Mouse (Mus musculus): ENCODE data around the gene Lrrc3b. TPM values are rescaled to one million over a fixed set of nuclear protein-coding genes. Genes with fewer than 3 reads are reported as not detected.

Gene Lrrc3b
- polyA plus RNA-seq, 1 experiment from 2014 or later: 5.3 TPM

GRCm38 (mm10) chr14:15331370-15331769 lies 107.4 kb downstream of the Lrrc3b start:
- no peak for ATAC-seq (ENCODE audit: insufficient number of reproducible peaks, low FRiP score)
- H3K9me3 ChIP-seq (replicated peaks): no peaks in the 10 kb centered on the region
- H3K4me1 ChIP-seq (replicated peaks): 0 out of 2 replicates have a peak, but pooled peaks cover 3% of the 10 kb centered on the region
- no peak overlapping the region for H3K27ac ChIP-seq (ENCODE audit: poor library complexity, severe bottlenecking)
- no peak overlapping the region for H3K9ac ChIP-seq
- no peak overlapping the region for H3K4me2 ChIP-seq
- no peaks in the 10 kb centered on the region for H3K27me3 ChIP-seq (replicated peaks)
- H3K4me3 ChIP-seq: no peak overlapping the region
- no peaks in the 10 kb centered on the region for H3K36me3 ChIP-seq
- 43% methylated on average over 1 of the region's 1 CpGs for WGBS

- no peaks in the 10 kb centered on the region for H3K36me3 ChIP-seq
- peak; percentile 57; the same call in 1 of the 2 replicates for ATAC-seq (ENCODE audit: insufficient number of reproducible peaks, low FRiP score)
- no peaks in the 10 kb centered on the region for H3K27me3 ChIP-seq (replicated peaks)
- 30% methylated on average over 1 of the region's 1 CpGs for WGBS
- H3K9me3 ChIP-seq (replicated peaks): no peaks in the 10 kb centered on the region
- no peak overlapping the region for H3K4me2 ChIP-seq
- no peak overlapping the region for H3K9ac ChIP-seq
- H3K4me1 ChIP-seq (replicated peaks): 0 out of 2 replicates have a peak, but pooled peaks cover 3% of the 10 kb centered on the region
- no peak overlapping the region for H3K27ac ChIP-seq (ENCODE audit: poor library complexity, severe bottlenecking)
- no peak overlapping the region for H3K4me3 ChIP-seq
These were observed 108.6 kb downstream of the Lrrc3b start for GRCm38 (mm10) chr14:15330155-15330554.

GRCm38 (mm10) chr14:15325872-15326271 lies 112.9 kb downstream of the Lrrc3b start:
- Histone ChIP-seq H3K4me1 (replicated peaks) (0 out of 2 replicates have a peak, but pooled peaks cover 3% of the 10 kb centered on the region), H3K27ac (ENCODE audit: poor library complexity, severe bottlenecking) (no peak overlapping the region), H3K27me3 (replicated peaks) (no peaks in the 10 kb centered on the region), H3K9ac (no peak overlapping the region), H3K4me2 (no peak overlapping the region), H3K4me3 (no peak overlapping the region), H3K9me3 (replicated peaks) (no peaks in the 10 kb centered on the region), H3K36me3 (no peaks in the 10 kb centered on the region)
- whole genome bisulfite sequencing: 71% methylated on average over 1 of the region's 1 CpGs
- ATAC-seq (ENCODE audit: insufficient number of reproducible peaks, low FRiP score): no peak

- Histone ChIP-seq H3K9ac (no peak overlapping the region), H3K9me3 (replicated peaks) (no peaks in the 10 kb centered on the region), H3K4me3 (no peak overlapping the region), H3K4me2 (no peak overlapping the region), H3K27me3 (replicated peaks) (no peaks in the 10 kb centered on the region), H3K4me1 (replicated peaks) (no peaks in the 10 kb centered on the region), H3K36me3 (no peaks in the 10 kb centered on the region), H3K27ac (ENCODE audit: poor library complexity, severe bottlenecking) (no peak overlapping the region)
- ATAC-seq (ENCODE audit: insufficient number of reproducible peaks, low FRiP score): no peak
- WGBS: 71% methylated on average over 9 of the region's 9 CpGs
These were observed 116.2 kb downstream of the Lrrc3b start for GRCm38 (mm10) chr14:15322441-15323123.

- Histone ChIP-seq H3K4me1 (replicated peaks) (no peaks in the 10 kb centered on the region), H3K27me3 (replicated peaks) (no peaks in the 10 kb centered on the region), H3K27ac (ENCODE audit: poor library complexity, severe bottlenecking) (no peak overlapping the region), H3K36me3 (no peaks in the 10 kb centered on the region), H3K9ac (no peak overlapping the region), H3K4me2 (no peak overlapping the region), H3K9me3 (replicated peaks) (no peaks in the 10 kb centered on the region), H3K4me3 (no peak overlapping the region)
- ATAC-seq (ENCODE audit: insufficient number of reproducible peaks, low FRiP score): no peak
These were observed 119.3 kb downstream of the Lrrc3b start for GRCm38 (mm10) chr14:15319399-15319915.

- no peaks in the 10 kb centered on the region for H3K27me3 ChIP-seq (replicated peaks)
- no peak for ATAC-seq (ENCODE audit: insufficient number of reproducible peaks, low FRiP score)
- H3K4me2 ChIP-seq: no peak overlapping the region
- H3K4me1 ChIP-seq (replicated peaks): no peaks in the 10 kb centered on the region
- no peaks in the 10 kb centered on the region for H3K36me3 ChIP-seq
- H3K4me3 ChIP-seq: no peak overlapping the region
- 75% methylated on average over 2 of the region's 2 CpGs for WGBS
- no peak overlapping the region for H3K9ac ChIP-seq
- no peak overlapping the region for H3K27ac ChIP-seq (ENCODE audit: poor library complexity, severe bottlenecking)
- H3K9me3 ChIP-seq (replicated peaks): no peaks in the 10 kb centered on the region
These were observed 130.2 kb downstream of the Lrrc3b start for GRCm38 (mm10) chr14:15308576-15308975.
